Mouse (Mus musculus): ENCODE measurements around the gene Cnksr3. TPM values are rescaled to one million over a fixed set of nuclear protein-coding genes. Genes with fewer than 3 reads are reported as not detected.
A peak's percentile ranks its signal among the peaks of the same experiment; 100 is the strongest.

Gene Cnksr3
- polyA plus RNA-seq (2012; rRNA removed), result 7.6 and 12.0 TPM in 2 replicates

DNA sequence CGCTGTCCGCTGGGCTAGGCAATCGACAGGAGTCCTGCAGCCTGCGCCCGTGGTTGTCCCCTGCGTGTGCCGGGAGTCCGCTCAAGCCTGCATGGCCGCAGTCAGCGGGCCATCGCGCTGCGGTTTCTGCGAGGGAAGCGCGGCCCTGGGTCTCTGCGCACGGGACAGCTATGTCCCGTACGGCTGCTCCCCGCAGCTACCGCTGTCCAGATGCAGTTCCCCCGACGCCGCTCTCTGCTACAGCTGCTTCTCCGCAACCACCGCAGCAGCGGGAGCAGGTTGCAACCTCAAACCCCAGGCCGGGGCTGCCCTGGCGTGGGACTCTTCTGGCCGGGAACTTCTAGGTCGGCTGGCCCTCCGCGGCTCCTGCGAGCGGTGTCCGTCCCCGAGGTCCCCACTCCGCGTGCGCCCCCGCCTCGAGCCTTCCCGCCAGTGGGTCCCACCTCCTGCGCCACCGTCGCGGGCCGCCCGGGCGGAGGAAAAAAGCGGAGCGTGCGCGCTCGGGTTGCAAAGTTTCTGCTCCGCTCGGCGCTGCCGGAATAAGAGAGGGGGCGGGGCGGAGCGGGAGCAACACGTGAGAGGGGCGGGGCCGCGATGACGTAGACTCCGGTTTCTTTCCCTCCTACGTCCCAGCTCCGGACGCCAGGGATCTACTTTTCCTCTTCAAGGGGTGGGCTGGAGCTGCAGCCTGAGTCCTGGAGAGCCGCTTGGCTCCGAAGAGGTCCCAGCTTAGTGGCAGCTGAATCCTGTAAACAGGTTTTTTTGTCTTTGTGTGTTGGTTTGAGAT, at the start of gene Cnksr3:
TSS of gene Cnksr3 (minus strand) at position 542 of the 787 bp plus-strand sequence.
- WGBS, result under 1% methylated on average over 74 of the region's 74 CpGs
- DNase-seq (ENCODE audit: low read depth, low spot score), result peak; percentile 72

DNA sequence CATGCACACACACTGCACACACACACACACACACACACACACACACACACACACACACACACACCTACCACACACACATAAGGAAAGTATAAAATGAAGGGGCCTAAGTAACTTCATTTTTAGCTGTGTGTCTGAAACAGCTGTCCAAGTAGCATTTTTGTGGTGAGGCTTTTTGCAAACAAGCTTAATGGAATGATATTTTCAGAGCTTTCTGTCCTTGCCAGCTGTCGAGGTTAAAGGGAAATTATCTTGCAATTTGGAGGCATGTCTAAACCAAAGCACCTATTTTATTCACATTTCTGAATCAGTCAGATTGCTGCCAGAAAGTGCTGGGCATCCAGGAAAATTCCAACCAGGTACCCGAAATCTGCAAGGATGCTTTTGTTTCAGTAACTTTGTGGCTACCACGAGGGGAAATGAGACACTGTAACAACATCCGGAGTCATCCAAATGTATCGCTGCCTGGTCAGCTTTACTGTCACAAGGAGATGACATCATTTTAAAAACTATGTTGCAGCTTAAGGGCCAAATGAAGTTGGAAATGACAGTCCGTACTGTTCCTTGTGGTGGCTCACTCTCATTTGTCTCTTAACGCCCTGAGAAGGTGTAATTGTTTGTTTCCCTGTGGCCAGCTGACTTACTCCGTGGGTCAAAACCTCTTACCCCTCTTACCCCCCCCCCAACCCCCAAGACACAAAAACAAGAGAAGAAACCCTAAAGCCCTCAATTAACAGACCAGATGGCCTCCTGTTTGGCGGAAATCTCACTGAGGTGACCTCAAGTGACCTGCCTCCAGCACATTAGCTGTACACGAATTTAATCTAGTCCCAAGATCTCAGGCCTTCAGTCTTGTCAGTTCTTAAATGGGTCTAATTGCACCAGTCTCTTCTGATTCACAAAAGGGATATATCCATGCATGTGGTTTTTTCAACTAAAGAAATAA, 48.4 kb upstream of the Cnksr3 start:
- whole genome bisulfite sequencing, result 57% methylated on average over 10 of the region's 10 CpGs

GRCm38 (mm10) chr10:7258607-7259006, 46.6 kb upstream of the Cnksr3 start:
- DNase-seq (ENCODE audit: low read depth, low spot score), result no peak
- 46% methylated on average over 5 of the region's 5 CpGs for WGBS

More for the DNA sequence above, 48.4 kb upstream of the Cnksr3 start:
- DNase-seq (ENCODE audit: low read depth, low spot score), result no peak

- WGBS, result 74% methylated on average over 2 of the region's 2 CpGs
- no peak for DNase-seq (ENCODE audit: low read depth, low spot score)
Observed at GRCm38 (mm10) chr10:7250455-7250854, 38.4 kb upstream of the Cnksr3 start.

- WGBS, result 36% methylated on average over 5 of the region's 5 CpGs
- DNase-seq (ENCODE audit: low read depth, low spot score), result no peak
Observed at GRCm38 (mm10) chr10:7234601-7235000, 22.6 kb upstream of the Cnksr3 start.

DNA sequence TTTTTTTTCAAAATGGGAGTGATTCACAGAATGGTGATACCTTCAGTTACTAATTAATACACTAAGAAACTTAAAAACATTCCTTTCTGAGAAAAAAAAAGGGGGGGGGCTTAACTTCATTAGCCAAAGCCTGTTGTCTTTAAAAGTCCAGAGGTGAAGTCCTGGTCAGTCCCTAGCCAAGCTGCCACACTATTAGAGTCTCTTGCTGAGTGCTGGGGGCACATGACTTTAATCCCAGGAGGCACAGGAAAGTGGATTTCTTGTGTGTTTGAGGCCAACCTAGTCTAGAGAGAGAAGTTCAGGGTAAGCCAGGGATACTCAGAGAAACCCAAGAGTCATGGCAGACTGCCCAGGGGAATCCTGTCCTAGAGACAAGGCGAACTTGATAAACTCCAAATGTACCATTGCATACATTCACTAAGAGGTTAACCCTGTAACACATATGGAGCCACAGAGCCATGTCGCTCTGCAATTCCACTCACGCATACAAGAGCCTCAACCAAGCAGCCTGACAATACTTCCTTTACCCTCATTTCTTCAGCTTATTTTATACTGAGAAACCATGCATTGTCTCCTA, 5.6 kb upstream of the Cnksr3 start:
- 88% methylated on average over 3 of the region's 3 CpGs for WGBS
- no peak for DNase-seq (ENCODE audit: low read depth, low spot score)

DNA sequence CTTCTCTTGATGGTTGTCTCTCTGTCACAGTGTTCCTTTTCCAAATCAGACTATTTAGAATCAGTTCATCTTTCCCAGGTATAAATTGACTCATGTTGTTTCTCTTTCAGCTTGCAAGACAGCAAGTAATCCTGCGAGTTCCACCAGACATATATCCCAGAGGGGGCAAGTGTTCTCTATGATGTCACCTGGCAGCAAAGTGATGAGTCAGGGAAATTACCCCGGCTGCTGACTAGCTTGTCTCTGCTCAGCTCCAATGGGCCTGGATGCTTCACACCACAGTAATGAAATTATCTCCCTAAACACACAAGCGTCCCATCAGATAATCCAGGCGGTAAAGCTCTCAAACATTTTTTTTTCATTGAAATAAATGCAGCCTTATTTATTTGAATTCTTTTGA, 2.7 kb upstream of the Cnksr3 start:
- no peak for DNase-seq (ENCODE audit: low read depth, low spot score)
- WGBS, result 85% methylated on average over 4 of the region's 4 CpGs

- no peak for DNase-seq (ENCODE audit: low read depth, low spot score)
- WGBS, result 12% methylated on average over 10 of the region's 10 CpGs
Observed at GRCm38 (mm10) chr10:7213066-7213630, 1.1 kb upstream of the Cnksr3 start.

DNA sequence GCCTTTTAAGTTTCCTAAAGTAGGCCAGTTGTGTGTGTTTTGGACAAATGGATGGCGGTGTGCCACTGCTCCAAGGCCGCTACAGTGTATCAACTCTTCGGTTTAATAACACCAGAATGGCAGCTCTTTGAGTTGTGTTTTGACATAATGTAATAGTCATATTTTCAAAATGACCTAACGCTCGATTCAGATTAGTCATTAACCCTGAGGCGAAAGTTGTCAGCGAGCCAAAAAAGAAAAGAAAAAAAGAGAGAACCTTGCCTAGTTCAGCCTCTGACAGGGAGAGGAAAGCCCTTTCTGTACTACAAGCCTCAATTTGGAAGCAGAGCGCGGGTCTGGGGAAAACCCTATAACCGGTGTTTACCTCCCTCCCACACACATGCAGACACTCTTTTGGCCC, 500 bp upstream of the Cnksr3 start:
- WGBS, result under 1% methylated on average over 10 of the region's 10 CpGs
- DNase-seq (ENCODE audit: low read depth, low spot score), result peak; percentile 82

DNA sequence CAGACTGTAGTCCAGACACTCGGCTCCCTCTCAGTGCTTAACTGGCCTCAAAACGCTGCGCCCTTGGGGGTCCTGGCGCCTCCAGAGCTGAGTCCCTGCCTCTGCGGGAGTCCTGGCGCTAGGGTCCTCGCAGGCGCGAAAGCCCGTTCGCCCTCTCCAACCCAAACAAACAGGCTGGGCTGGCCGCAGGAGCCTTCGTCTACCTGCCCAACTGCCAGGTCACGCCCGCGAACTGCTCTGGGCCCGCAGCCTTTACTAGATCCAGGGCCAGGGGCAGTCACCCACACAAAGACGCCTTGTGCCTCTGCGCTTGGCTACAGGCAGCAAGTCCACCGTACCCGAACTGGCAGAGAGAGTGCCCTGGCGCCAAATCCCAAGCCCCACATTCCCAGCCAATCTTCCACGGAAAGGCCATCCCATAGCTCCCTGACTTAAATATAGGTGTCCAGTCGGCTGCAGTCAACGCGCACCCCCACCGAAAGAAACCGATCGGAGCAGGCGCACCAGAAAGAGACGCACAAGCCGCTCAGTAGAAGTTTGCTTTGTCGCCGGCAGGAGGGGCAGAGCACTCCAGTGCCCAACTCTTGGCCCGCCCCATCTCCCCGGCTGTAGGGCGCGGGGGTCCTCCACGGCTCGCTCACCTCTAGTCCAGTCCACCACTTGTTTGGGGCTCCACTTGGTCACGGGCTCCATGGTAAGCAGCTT, 894 bp downstream of the Cnksr3 start:
- under 1% methylated on average over 41 of the region's 41 CpGs for WGBS
- DNase-seq (ENCODE audit: low read depth, low spot score), result no peak

DNA sequence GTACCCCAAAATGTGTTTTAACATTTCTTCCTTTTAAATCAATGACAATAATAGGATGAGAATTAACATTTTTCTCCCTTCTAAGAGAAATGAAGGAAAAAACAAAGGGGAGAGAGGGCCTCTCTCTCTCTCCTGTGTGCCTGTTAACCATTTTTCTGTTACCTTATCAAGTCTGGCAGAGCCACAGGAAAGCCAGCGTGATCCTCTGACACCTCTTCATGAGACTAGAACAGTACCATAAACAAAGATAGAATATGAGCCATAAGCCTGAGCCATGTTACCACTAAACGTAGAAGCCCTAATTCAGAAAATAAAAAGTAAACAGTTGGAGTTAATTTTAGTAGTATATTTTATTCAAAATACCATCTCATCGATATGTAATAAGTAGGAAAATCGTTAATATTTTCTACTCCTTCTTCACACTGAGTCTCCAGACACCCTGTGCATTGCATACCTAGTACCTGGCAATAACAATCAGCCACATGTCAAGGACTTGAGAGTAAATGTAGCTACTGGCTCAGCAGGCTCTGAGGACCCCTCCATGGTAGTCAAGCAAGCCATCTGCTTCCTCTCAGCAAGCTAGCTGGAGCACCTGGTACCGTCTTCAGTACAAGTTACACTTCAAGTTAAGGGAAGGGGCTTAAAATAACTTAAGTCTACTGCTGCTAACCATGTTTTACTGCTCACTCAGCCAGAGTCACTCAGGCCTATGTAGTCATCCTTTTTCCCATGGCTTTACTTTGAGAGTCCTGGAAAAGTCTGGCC, 2.2 kb downstream of the Cnksr3 start:
- DNase-seq (ENCODE audit: low read depth, low spot score), result no peak
- 70% methylated on average over 5 of the region's 5 CpGs for WGBS

GRCm38 (mm10) chr10:7208859-7209441, 3.1 kb downstream of the Cnksr3 start:
- 53% methylated on average over 10 of the region's 10 CpGs for WGBS
- DNase-seq (ENCODE audit: low read depth, low spot score), result no peak

GRCm38 (mm10) chr10:7207301-7207700, 4.7 kb downstream of the Cnksr3 start:
- 84% methylated on average over 11 of the region's 11 CpGs for WGBS
- no peak for DNase-seq (ENCODE audit: low read depth, low spot score)

DNA sequence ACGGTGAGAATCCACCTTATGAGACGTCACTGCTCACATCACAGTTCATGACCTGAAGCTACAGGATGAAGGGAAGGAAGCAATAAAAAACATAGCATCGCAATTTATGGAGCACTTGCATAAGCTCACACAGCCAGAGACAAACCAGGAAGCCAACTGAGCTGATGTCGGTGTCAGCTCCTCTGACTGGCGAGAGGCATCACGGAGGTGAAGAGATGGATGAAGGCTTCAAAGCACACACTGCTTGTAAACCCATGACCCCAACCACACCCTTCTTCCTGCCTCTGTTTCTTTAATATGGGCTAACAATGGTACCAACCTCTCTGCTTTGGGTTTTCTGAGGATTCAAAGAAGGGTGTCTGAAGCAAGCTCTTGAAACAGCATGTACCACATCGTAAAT, 5.5 kb downstream of the Cnksr3 start:
- DNase-seq (ENCODE audit: low read depth, low spot score), result no peak
- 50% methylated on average over 7 of the region's 7 CpGs for WGBS

DNA sequence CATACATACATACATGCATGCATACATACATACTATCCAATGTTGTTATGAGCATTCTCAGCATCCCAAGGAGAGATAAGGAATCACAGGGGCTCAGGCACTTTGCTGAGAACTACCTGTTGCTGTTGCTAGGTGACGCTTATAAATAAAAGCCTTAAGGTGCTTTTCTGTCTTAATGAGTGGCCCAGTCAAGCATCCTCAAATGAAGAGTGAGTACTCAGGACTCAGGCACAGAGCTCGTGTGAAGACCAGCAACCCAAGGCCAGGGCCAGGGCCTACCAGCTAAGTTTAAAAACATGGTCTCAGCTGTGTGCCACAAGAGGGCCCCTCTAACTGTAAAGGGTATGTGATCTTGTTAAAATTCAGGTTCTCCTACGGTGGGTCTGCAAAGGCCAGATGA, 6.5 kb downstream of the Cnksr3 start:
- DNase-seq (ENCODE audit: low read depth, low spot score), result no peak
- 87% methylated on average over 3 of the region's 3 CpGs for WGBS

DNA sequence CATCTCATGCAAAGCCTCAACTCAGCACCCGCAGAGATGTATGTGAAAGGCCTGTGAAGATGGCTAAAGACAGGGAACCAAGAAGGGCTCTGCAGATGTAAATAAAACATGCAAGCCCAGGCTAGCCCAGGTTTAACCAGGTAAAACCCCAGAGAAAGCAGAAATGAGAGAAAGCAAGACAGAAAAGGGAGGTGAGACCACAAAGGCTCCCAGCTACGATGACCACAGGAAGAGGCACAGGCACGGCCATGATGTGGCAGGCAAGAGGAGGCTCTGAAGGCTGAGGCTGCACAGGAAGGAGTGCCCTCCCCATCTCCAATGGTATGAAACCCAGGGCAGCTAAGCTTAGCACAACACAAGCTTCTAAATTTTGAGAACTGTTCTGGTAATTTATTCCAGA, 7.1 kb downstream of the Cnksr3 start:
- 88% methylated on average over 3 of the region's 3 CpGs for WGBS
- no peak for DNase-seq (ENCODE audit: low read depth, low spot score)

GRCm38 (mm10) chr10:7202576-7202975, 9.5 kb downstream of the Cnksr3 start:
- no peak for DNase-seq (ENCODE audit: low read depth, low spot score)
- WGBS, result 92% methylated on average over 9 of the region's 9 CpGs

DNA sequence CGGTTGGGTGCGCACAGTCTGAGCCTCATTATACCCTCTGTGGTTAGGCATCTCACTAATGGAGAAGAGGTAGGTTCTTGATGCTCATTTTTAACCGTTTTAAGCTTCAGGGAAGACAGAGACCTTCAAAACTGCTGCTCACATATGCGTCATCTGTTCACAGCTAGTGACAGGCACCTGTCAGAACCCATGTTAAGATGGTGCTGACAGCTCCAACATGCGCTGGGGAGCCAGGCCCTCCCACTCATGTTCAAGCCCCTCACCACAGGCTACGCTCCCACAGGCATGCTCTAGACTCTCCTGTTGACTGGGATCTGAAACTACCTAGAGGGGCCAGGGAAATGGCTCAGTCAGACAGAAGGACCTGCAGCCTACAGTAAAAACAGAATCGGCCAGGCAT, 11.4 kb downstream of the Cnksr3 start:
- 91% methylated on average over 7 of the region's 7 CpGs for WGBS
- DNase-seq (ENCODE audit: low read depth, low spot score), result no peak
